Mouse (Mus musculus): ENCODE data around the gene Mucl3. TPM values are rescaled to one million over a fixed set of nuclear protein-coding genes. Genes with fewer than 3 reads are reported as not detected.

The Mucl3 gene
- polyA plus RNA-seq, 1 experiment: 0.19 TPM

DNA sequence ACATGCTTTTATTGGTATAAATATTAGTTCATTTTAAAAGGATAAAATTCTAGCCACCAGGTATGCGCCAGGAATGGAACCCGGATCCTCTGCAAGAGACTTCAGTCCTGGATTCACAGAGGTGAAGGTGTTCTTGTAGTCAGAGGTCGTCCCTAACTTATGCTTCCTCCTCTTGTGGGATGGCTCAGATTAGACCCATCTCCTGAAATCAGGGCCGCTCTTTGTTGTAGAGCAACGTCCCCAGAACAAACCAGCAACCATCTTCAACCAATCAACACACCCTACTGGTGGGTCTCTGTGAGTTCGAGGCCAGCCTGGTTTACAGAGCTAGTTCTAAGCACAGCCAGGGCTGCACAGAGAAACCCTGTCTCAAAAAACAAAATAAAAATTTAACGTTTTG is 49.0 kb downstream of the Mucl3 start:
- WGBS: 79% methylated on average over 7 of the region's 7 CpGs
- TF ChIP-seq POLR2A (IDR thresholded peaks at IDR 0.05; ENCODE audit: borderline replicate concordance, extremely low read depth, low read depth, low read length) (no peak), CTCF (IDR thresholded peaks at IDR 0.05; ENCODE audit: insufficient read depth, low read length) (no peak)
- DNase-seq: no peak
- H3K4me1 ChIP-seq (ENCODE audit: control insufficient read depth, insufficient read depth, low read length): no peaks in the 10 kb centered on the region
- no peak overlapping the region for H3K4me3 ChIP-seq (replicated peaks; ENCODE audit: extremely low read depth, low read depth, low read length)

DNA sequence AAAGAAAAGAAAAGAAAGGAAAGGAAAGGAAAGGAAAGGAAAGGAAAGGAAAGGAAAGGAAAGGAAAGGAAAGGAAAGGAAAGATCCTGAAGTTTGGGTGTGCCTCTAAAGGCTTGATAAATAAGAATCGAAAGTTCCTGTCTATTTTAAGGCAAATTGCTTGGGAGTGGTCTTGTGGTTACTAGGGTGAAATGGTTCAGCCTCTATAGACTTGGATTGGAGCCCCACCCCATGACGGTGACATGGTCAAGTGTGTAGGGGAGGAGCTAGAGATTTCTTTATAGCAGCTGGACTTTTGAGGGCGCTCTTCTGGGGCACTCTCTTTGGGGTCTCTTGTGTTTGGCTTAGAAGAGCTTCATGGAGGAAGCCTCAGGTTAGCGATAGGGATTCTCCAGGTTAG is 49.7 kb downstream of the Mucl3 start:
- WGBS: 27% methylated on average over 4 of the region's 4 CpGs
- no peak for DNase-seq
- Histone ChIP-seq H3K4me1 (ENCODE audit: control insufficient read depth, insufficient read depth, low read length) (no peaks in the 10 kb centered on the region), H3K4me3 (replicated peaks; ENCODE audit: extremely low read depth, low read depth, low read length) (no peak overlapping the region)
- TF ChIP-seq CTCF (IDR thresholded peaks at IDR 0.05; ENCODE audit: insufficient read depth, low read length) (no peak), POLR2A (IDR thresholded peaks at IDR 0.05; ENCODE audit: borderline replicate concordance, extremely low read depth, low read depth, low read length) (no peak)

DNA sequence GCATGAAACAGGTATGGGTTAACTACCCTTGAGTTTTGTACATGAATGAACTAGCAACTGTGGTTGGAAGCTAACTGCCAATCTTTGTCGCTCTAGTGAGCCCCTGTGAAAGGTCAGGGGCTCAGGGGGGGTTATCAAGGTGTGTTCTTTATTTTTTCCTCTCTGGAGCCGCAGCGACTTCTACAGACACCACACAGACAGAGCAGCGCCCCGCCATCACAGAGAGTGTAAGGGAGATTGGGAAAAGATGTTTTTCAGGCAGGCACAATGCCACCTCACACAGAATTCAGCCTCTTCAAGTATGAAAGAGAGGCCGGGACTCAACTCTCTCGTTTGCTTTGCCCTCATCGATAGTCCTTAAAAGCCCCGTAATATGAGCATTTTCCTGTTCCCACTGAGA is 51.4 kb downstream of the Mucl3 start:
- TF ChIP-seq POLR2A (IDR thresholded peaks at IDR 0.05; ENCODE audit: borderline replicate concordance, extremely low read depth, low read depth, low read length) (no peak), CTCF (IDR thresholded peaks at IDR 0.05; ENCODE audit: insufficient read depth, low read length) (no peak)
- H3K4me3 ChIP-seq (replicated peaks; ENCODE audit: extremely low read depth, low read depth, low read length): no peak overlapping the region
- DNase-seq: no peak
- 59% methylated on average over 9 of the region's 9 CpGs for WGBS
- no peaks in the 10 kb centered on the region for H3K4me1 ChIP-seq (ENCODE audit: control insufficient read depth, insufficient read depth, low read length)

DNA sequence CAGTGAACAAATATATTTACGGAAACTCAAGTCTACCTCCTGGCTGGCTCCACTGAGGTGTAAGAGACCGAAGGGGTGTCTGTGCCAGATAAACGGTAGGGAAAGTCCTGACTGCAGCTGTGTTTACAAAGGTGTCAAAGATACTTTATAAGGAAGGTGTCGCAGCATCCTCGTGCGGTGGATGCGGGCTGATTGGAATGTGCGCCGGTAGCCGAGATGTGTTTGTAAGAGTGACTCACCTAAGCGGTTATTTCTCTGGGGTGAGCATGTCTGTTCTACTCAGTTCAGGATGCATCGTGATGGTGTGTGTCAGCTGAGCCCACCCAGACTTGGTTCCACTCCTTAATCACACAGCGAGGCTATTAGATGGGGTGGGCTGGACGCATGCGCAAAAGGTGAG is 51.8 kb downstream of the Mucl3 start:
- Histone ChIP-seq H3K4me1 (ENCODE audit: control insufficient read depth, insufficient read depth, low read length) (no peaks in the 10 kb centered on the region), H3K4me3 (replicated peaks; ENCODE audit: extremely low read depth, low read depth, low read length) (no peak overlapping the region)
- DNase-seq: no peak
- TF ChIP-seq POLR2A (IDR thresholded peaks at IDR 0.05; ENCODE audit: borderline replicate concordance, extremely low read depth, low read depth, low read length) (no peak), CTCF (IDR thresholded peaks at IDR 0.05; ENCODE audit: insufficient read depth, low read length) (no peak)
- 79% methylated on average over 15 of the region's 15 CpGs for WGBS

DNA sequence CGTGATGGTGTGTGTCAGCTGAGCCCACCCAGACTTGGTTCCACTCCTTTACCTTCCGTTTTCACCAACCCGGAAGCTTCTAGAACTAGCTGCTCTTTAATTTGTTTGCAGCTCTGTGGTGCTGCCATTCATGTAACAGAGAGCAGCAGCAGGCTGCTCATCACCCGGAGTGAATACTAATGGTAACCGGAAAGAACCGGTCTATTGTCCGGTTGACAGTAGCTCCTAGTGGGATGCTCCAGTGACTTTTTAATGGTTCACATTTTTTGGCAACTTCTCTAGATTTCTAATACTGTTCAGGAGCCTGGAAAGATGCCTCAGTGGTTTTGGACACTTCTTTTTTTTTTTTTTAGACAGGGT is 52.3 kb downstream of the Mucl3 start:
- WGBS: 83% methylated on average over 7 of the region's 7 CpGs
- H3K4me1 ChIP-seq (ENCODE audit: control insufficient read depth, insufficient read depth, low read length): no peaks in the 10 kb centered on the region
- no peak for DNase-seq
- no peak overlapping the region for H3K4me3 ChIP-seq (replicated peaks; ENCODE audit: extremely low read depth, low read depth, low read length)
- no peak for TF ChIP-seq POLR2A (IDR thresholded peaks at IDR 0.05; ENCODE audit: borderline replicate concordance, extremely low read depth, low read depth, low read length)
- TF ChIP-seq CTCF (IDR thresholded peaks at IDR 0.05; ENCODE audit: insufficient read depth, low read length): no peak

DNA sequence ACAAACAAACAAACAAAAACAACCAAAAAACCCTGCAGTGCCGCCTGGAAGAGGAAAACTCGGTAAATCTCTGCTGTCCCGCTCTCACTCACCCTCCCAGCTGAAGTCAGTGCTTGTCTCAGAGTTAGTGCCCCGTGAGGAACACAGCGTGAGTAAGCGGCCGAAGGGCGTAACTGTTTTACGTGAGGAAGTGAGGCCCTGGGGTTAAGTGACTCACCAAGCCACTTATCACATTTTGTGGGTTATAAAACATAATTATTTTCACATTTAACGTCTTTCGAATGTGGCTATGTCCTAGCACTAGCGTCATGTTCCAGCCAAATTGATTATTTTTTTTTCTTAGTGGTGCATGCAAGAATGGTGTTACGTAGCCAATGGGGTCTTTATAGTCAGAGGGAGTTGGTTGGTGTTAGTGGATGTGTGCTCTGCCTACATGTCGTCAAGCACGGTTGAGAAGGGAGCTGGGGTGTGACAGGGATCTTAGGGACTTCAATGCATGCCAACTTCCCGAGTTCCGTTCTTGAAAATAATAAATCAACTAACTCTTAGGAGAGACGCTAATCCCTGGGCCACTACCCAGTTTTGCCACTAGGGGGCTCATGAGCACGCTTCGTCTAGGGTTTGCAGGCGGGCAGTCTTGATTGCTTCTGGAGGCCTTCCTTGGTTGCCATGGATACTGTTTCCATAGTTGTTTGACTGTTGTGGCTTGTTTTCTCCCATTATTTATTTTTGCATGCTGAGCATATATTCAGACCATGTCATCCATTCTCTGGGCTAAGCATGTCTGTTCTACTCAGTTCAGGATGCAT is 52.9 kb downstream of the Mucl3 start:
- TF ChIP-seq POLR2A (IDR thresholded peaks at IDR 0.05; ENCODE audit: borderline replicate concordance, extremely low read depth, low read depth, low read length) (no peak), CTCF (IDR thresholded peaks at IDR 0.05; ENCODE audit: insufficient read depth, low read length) (peak; percentile 88)
- H3K4me3 ChIP-seq (replicated peaks; ENCODE audit: extremely low read depth, low read depth, low read length): no peak overlapping the region
- no peaks in the 10 kb centered on the region for H3K4me1 ChIP-seq (ENCODE audit: control insufficient read depth, insufficient read depth, low read length)
- WGBS: 34% methylated on average over 21 of the region's 21 CpGs
- peak; percentile 68 for DNase-seq

DNA sequence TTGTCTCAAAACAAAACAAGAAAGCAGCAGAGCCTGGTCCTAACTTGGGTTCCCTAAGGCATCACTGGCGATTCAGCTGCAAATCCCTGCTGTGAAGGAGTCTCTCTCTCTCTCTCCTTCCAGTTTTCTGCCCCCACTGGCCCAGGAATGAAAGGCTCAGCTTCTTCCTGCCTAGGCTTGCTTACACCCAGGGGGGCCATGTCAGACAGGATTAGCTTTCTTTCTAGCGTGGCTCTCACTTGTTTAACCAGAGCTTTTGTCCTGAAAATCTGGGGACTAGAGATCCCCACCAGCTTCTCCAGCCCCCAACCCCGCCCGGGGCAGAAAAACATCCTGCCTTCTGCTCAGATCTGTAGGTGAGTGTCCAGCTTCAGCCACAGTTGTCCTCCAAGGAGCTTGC is 55.1 kb downstream of the Mucl3 start:
- 42% methylated on average over 4 of the region's 4 CpGs for WGBS
- TF ChIP-seq CTCF (IDR thresholded peaks at IDR 0.05; ENCODE audit: insufficient read depth, low read length): no peak
- no peak for TF ChIP-seq POLR2A (IDR thresholded peaks at IDR 0.05; ENCODE audit: borderline replicate concordance, extremely low read depth, low read depth, low read length)
- Histone ChIP-seq H3K4me3 (replicated peaks; ENCODE audit: extremely low read depth, low read depth, low read length) (no peak overlapping the region), H3K4me1 (ENCODE audit: control insufficient read depth, insufficient read depth, low read length) (no peaks in the 10 kb centered on the region)
- DNase-seq: no peak

DNA sequence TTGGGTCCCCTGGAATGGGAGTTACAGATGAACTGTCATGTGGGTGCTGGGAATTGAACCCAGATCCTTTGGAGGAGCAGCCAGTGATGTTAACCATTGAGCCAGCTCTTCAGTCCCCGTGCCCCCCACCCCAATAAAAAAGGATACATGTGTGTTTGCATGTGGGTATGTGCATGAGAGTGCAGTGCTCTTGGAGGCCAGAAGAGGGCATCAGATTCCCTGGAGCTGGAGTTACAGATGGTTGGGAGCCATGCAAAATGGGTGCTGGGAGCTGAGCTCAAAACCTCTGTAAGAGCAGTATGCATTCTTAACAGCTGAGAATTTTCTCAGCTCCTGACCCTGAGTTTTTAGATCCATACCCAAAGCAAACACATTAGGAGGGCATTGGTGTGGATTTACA is 56.2 kb downstream of the Mucl3 start:
- WGBS: 70% methylated on average over 1 of the region's 1 CpGs
- H3K4me1 ChIP-seq (ENCODE audit: control insufficient read depth, insufficient read depth, low read length): no peaks in the 10 kb centered on the region
- H3K4me3 ChIP-seq (replicated peaks; ENCODE audit: extremely low read depth, low read depth, low read length): no peak overlapping the region
- TF ChIP-seq POLR2A (IDR thresholded peaks at IDR 0.05; ENCODE audit: borderline replicate concordance, extremely low read depth, low read depth, low read length) (no peak), CTCF (IDR thresholded peaks at IDR 0.05; ENCODE audit: insufficient read depth, low read length) (no peak)
- no peak for DNase-seq

Other genes starting within 250 kb of the Mucl3 start
- 91.1 and 177 TPM in 2 replicates for gene H2-Q6, start 218.8 kb downstream of the Mucl3 start, polyA plus RNA-seq (2012; rRNA removed)
- gene H2-Q7, start 204.5 kb downstream of the Mucl3 start, polyA plus RNA-seq (2012; rRNA removed): 211 and 441 TPM in 2 replicates
- gene H2-Q10, start 173.6 kb downstream of the Mucl3 start, polyA plus RNA-seq (2012; rRNA removed): 11.4 and 12.9 TPM in 2 replicates
- gene Pou5f1, start 137.7 kb downstream of the Mucl3 start, polyA plus RNA-seq (2012; rRNA removed): not detected in 2 replicates
- 6.4 and 6.5 TPM in 2 replicates for gene Tcf19, start 126.9 kb downstream of the Mucl3 start, polyA plus RNA-seq (2012; rRNA removed)
- gene Cchcr1, start 126.6 kb downstream of the Mucl3 start, polyA plus RNA-seq (2012; rRNA removed): 6.5 and 8.4 TPM in 2 replicates
- gene Psors1c2, start 110.5 kb downstream of the Mucl3 start, polyA plus RNA-seq (2012; rRNA removed): 0.24 and 5.6 TPM in 2 replicates
- gene Cdsn, start 91.6 kb downstream of the Mucl3 start, polyA plus RNA-seq (2012; rRNA removed): 2.0 and 23.0 TPM in 2 replicates
- gene 2300002M23Rik, start 76.2 kb downstream of the Mucl3 start, polyA plus RNA-seq (2012; rRNA removed): 18.0 TPM in 1 of 2 replicates, not detected in the other
- gene Sfta2, start 42.1 kb downstream of the Mucl3 start, polyA plus RNA-seq (2012; rRNA removed): 257 and 330 TPM in 2 replicates
- not detected in 2 replicates for gene Gm9573, start 17.1 kb downstream of the Mucl3 start, polyA plus RNA-seq (2012; rRNA removed)
- 44.0 and 46.6 TPM in 2 replicates for gene Vars2, start 23.9 kb upstream of the Mucl3 start, polyA plus RNA-seq (2012; rRNA removed)
- 21.3 and 22.5 TPM in 2 replicates for gene Gtf2h4, start 30.0 kb upstream of the Mucl3 start, polyA plus RNA-seq (2012; rRNA removed)
- gene Ddr1, start 60.9 kb upstream of the Mucl3 start, polyA plus RNA-seq (2012; rRNA removed): 63.9 and 66.2 TPM in 2 replicates
- 133 TPM in 2 replicates for gene Ier3, start 178.0 kb upstream of the Mucl3 start, polyA plus RNA-seq (2012; rRNA removed)
- 81.9 and 89.7 TPM in 2 replicates for gene Flot1, start 179.5 kb upstream of the Mucl3 start, polyA plus RNA-seq (2012; rRNA removed)
- gene Tubb5, start 194.6 kb upstream of the Mucl3 start, polyA plus RNA-seq (2012; rRNA removed): 258 and 298 TPM in 2 replicates
- gene Mdc1, start 197.8 kb upstream of the Mucl3 start, polyA plus RNA-seq (2012; rRNA removed): 6.8 and 8.2 TPM in 2 replicates
- gene Nrm, start 217.6 kb upstream of the Mucl3 start, polyA plus RNA-seq (2012; rRNA removed): 16.5 and 26.2 TPM in 2 replicates
- gene Ppp1r18, start 221.9 kb upstream of the Mucl3 start, polyA plus RNA-seq (2012; rRNA removed): 53.9 and 61.5 TPM in 2 replicates
- 62.8 and 70.1 TPM in 2 replicates for gene Dhx16, start 236.1 kb upstream of the Mucl3 start, polyA plus RNA-seq (2012; rRNA removed)